ENCODE assay signal across 8 mouse cellular contexts in the genomic region with DNA sequence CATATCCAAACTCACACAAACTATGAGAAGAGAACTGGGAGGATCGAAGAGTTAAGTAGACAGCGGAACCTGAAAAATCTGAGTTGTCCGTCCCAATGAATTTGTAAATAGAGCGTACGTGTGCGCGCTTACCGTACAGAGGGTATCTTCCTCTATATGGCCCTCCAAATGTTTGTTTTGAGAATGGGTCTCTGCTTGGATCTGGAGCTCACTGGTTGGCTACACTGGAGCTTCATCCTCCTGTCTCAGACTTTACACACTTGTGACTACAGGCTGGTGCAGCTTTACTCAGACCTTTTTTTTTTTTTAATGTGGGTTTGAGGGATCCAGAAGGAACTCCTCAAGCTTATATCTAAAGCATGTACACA. TPM values are rescaled to one million over a fixed set of nuclear protein-coding genes. Genes with fewer than 3 reads are reported as not detected.
DNase-seq lines count a peak whose midpoint lies in the region; ATAC-seq and TF ChIP-seq lines count a peak whose summit lies in the region.

No protein-coding gene starts in this region.

- peak overlapping the region; percentile 81 for H3K4me2 ChIP-seq in liver, embryonic 11.5 days
- H3K4me2 ChIP-seq in stomach, embryonic 16.5 days (ENCODE audit: low read depth, low read length): peak overlapping the region; percentile 95

- H3K4me3 ChIP-seq in erythroblast, embryonic 14.5 days (replicated peaks): peak overlapping the region; percentile 100
- peak overlapping the region; percentile 97 for H3K4me3 ChIP-seq in spleen, adult 2 months (ENCODE audit: extremely low read depth, insufficient read depth, insufficient read length)
- H3K4me3 ChIP-seq in liver, embryonic 11.5 days (ENCODE audit: low read depth, low read length): peak overlapping the region; percentile 90
- peak overlapping the region; percentile 81 for H3K4me3 ChIP-seq in stomach, embryonic 16.5 days (replicated peaks; ENCODE audit: low read length)

- peak overlapping the region; percentile 86 for H3K9ac ChIP-seq in liver, embryonic 11.5 days (ENCODE audit: low read depth, low read length)
- peak overlapping the region; percentile 81 for H3K9ac ChIP-seq in stomach, embryonic 16.5 days (ENCODE audit: low read length)

- peaks cover 20% of the 10 kb centered on the region for H3K4me1 ChIP-seq in erythroblast, embryonic 14.5 days (ENCODE audit: control insufficient read depth)
- H3K4me1 ChIP-seq in spleen, adult 2 months (ENCODE audit: control insufficient read depth, insufficient read depth, insufficient read length): peaks cover 7% of the 10 kb centered on the region; the same call in 1 of the 2 replicates
- peaks cover 8% of the 10 kb centered on the region for H3K4me1 ChIP-seq in liver, embryonic 11.5 days (replicated peaks; ENCODE audit: control insufficient read depth, insufficient read depth, low read length)
- peaks cover 8% of the 10 kb centered on the region; the same call in 1 of the 2 replicates for H3K4me1 ChIP-seq in stomach, embryonic 16.5 days (ENCODE audit: control insufficient read depth, insufficient read depth, low read length)

- WGBS in spleen, adult 2 months: 2% methylated on average over 8 of the region's 8 CpGs
- 3% methylated on average over 8 of the region's 8 CpGs for WGBS in liver, embryonic 11.5 days
- 1% methylated on average over 8 of the region's 8 CpGs for WGBS in stomach, embryonic 16.5 days

- no peak for TF ChIP-seq POLR2A in spleen, adult 2 months (IDR thresholded peaks at IDR 0.05; ENCODE audit: low read depth, low read length)

- peaks cover 17% of the 10 kb centered on the region for H3K36me3 ChIP-seq in erythroblast, embryonic 14.5 days (ENCODE audit: control insufficient read depth)
- H3K36me3 ChIP-seq in spleen, adult 2 months (ENCODE audit: control insufficient read depth, insufficient read depth, low read length): no peaks in the 10 kb centered on the region
- H3K36me3 ChIP-seq in liver, embryonic 11.5 days (ENCODE audit: control insufficient read depth, insufficient read depth, low read length): no peaks in the 10 kb centered on the region; the same call in 1 of the 2 replicates
- no peaks in the 10 kb centered on the region for H3K36me3 ChIP-seq in stomach, embryonic 16.5 days (ENCODE audit: control insufficient read depth, insufficient read depth, low read length)

- no peak for TF ChIP-seq CTCF in spleen, adult 2 months (IDR thresholded peaks at IDR 0.05; ENCODE audit: extremely low read depth, insufficient read depth, insufficient read length, insufficient replicate concordance)

- H3K27me3 ChIP-seq in erythroblast, embryonic 14.5 days (ENCODE audit: control insufficient read depth): peaks cover 11% of the 10 kb centered on the region
- H3K27me3 ChIP-seq in spleen, adult 2 months (ENCODE audit: control insufficient read depth, insufficient read depth, low read length): peaks cover 2% of the 10 kb centered on the region; the same call in 1 of the 2 replicates
- no peaks in the 10 kb centered on the region for H3K27me3 ChIP-seq in liver, embryonic 11.5 days (replicated peaks; ENCODE audit: control insufficient read depth, insufficient read depth, low read length)
- no peaks in the 10 kb centered on the region for H3K27me3 ChIP-seq in stomach, embryonic 16.5 days (ENCODE audit: control insufficient read depth, insufficient read depth, low read length)

- H3K27ac ChIP-seq in spleen, adult 2 months (ENCODE audit: insufficient read depth, low read length): peak overlapping the region; percentile 80; the same call in 1 of the 2 replicates
- no peak overlapping the region; the same call in 1 of the 2 replicates for H3K27ac ChIP-seq in liver, embryonic 11.5 days (ENCODE audit: low read depth, low read length)
- peak overlapping the region; percentile 65 for H3K27ac ChIP-seq in stomach, embryonic 16.5 days (ENCODE audit: low read length)

- DNase-seq in spleen, adult 2 months (ENCODE audit: low read depth in 1 of 2, low spot score in 2 of 2): no peak
- no peak for DNase-seq in spleen, postnatal 10 days (ENCODE audit: low spot score in 2 of 2)
- DNase-seq in liver, embryonic 11.5 days (ENCODE audit: low spot score): no peak
- no peak for DNase-seq in layer of hippocampus, postnatal 14 days (ENCODE audit: low spot score in 2 of 2)
- no peak for DNase-seq in left cerebral cortex, adult 18-20 months (ENCODE audit: low spot score in 2 of 2)

- ATAC-seq in erythroblast, adult 5-6 weeks (replicated peaks; ENCODE audit: low FRiP score, poor library complexity, severe bottlenecking): no peak
- peak; percentile 19; the same call in 1 of the 2 replicates for ATAC-seq in liver, embryonic 11.5 days (replicated peaks; ENCODE audit: low FRiP score)
- ATAC-seq in stomach, embryonic 16.5 days (ENCODE audit: insufficient read depth, low FRiP score): 0 out of 2 replicates have a peak, but pooled peaks have one; percentile 38

- H3K9me3 ChIP-seq in erythroblast, embryonic 14.5 days (ENCODE audit: control insufficient read depth, low read length): no peaks in the 10 kb centered on the region
- no peaks in the 10 kb centered on the region for H3K9me3 ChIP-seq in liver, embryonic 11.5 days (ENCODE audit: control insufficient read depth, low read length)
- no peaks in the 10 kb centered on the region for H3K9me3 ChIP-seq in stomach, embryonic 16.5 days (replicated peaks; ENCODE audit: control insufficient read depth, low read length)

RNA-seq across cellular contexts. Expression of a gene that starts 0.5 kb away (rescaled TPM):
- 2.8 and 3.5 TPM in 2 replicates for polyA plus RNA-seq in erythroblast, embryonic 14.5 days (2012)
- total RNA-seq in erythroblast, adult 5-6 weeks (2015; ENCODE audit: low replicate concordance): 15.0 and 25.3 TPM in 2 replicates
- total RNA-seq in erythroblast, adult 5-6 weeks (2017; ENCODE audit: low replicate concordance): 11.1 and 23.3 TPM in 2 replicates
- 2.2 and 2.8 TPM in 2 replicates for polyA plus RNA-seq in spleen, adult 2 months (2012; rRNA removed)
- polyA plus RNA-seq in liver, embryonic 11.5 days (2014; fragmentation: Nextera tagmentation; extraction: Ambion mirVana): 25.8 and 30.0 TPM in 2 replicates
- polyA plus RNA-seq in stomach, embryonic 16.5 days (2015; fragmentation: Nextera tagmentation; extraction: Ambion mirVana): 31.0 and 37.3 TPM in 2 replicates
- 10 to 100 TPM; 51.1 to 60.0 TPM for total RNA-seq in layer of hippocampus, postnatal 14 days (2021)
- 10 to 100 TPM; 66.5 to 69.9 TPM for total RNA-seq in left cerebral cortex, adult 18-20 months (2021)

RNA-seq across cellular contexts. Expression of a gene that starts 26.9 kb away (rescaled TPM):
- not detected in 2 replicates for polyA plus RNA-seq in erythroblast, embryonic 14.5 days (2012)
- total RNA-seq in erythroblast, adult 5-6 weeks (2015; ENCODE audit: low replicate concordance): 1.2 TPM in 1 of 2 replicates, not detected in the other
- total RNA-seq in erythroblast, adult 5-6 weeks (2017; ENCODE audit: low replicate concordance): not detected in 2 replicates
- polyA plus RNA-seq in spleen, adult 2 months (2012; rRNA removed): 9.9 and 15.2 TPM in 2 replicates
- 5.2 and 5.4 TPM in 2 replicates for polyA plus RNA-seq in liver, embryonic 11.5 days (2014; fragmentation: Nextera tagmentation; extraction: Ambion mirVana)
- 3.7 and 5.4 TPM in 2 replicates for polyA plus RNA-seq in stomach, embryonic 16.5 days (2015; fragmentation: Nextera tagmentation; extraction: Ambion mirVana)
- total RNA-seq in layer of hippocampus, postnatal 14 days (2021): 1 to 10 TPM; 3.1 to 5.1 TPM
- 1 to 10 TPM; 3.0 to 4.8 TPM for total RNA-seq in left cerebral cortex, adult 18-20 months (2021)
